Mouse (Mus musculus): ENCODE data around the gene Bik. TPM values are rescaled to one million over a fixed set of nuclear protein-coding genes. Genes with fewer than 3 reads are reported as not detected.

Gene Bik
- polyA plus RNA-seq, 1 experiment, result 5.8 TPM

DNA sequence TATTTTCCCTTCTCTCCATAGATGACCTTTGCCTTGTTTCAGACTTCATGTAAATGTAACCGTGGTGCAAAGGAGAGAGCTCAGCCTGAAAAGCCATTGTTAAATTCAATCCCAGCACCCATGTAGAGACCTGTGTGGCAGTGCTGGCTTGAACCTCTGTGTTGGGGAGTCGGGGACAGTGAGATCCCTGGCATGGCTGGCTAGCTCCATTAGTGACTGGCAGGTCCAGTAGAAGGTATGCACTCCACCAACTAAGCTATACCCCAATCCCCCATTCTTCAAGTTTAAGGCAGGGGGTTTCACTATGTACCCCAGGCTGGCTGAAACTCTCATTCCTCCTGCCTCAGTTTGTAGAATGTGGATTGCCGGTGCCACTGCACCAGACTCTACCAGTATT is 2.3 kb upstream of the Bik start:
- TF ChIP-seq CTCF (IDR thresholded peaks at IDR 0.05; ENCODE audit: extremely low read depth, insufficient read length, insufficient replicate concordance, low read depth, low read length), result no peak
- TF ChIP-seq POLR2A (IDR thresholded peaks at IDR 0.05; ENCODE audit: low read depth, low read length), result no peak
- Histone ChIP-seq H3K4me1 (ENCODE audit: control insufficient read depth, insufficient read depth, insufficient read length, low read length) (peaks cover 3% of the 10 kb centered on the region; the same call in 1 of the 2 replicates), H3K4me3 (ENCODE audit: low read depth, low read length) (no peak overlapping the region), H3K27me3 (ENCODE audit: control insufficient read depth, insufficient read depth, low read length) (peaks cover 8% of the 10 kb centered on the region), H3K27ac (ENCODE audit: insufficient read depth, low read depth, low read length) (no peak overlapping the region), H3K36me3 (ENCODE audit: control insufficient read depth, insufficient read depth, low read length) (no peaks in the 10 kb centered on the region)
- 84% methylated on average over 3 of the region's 3 CpGs for whole genome bisulfite sequencing

DNA sequence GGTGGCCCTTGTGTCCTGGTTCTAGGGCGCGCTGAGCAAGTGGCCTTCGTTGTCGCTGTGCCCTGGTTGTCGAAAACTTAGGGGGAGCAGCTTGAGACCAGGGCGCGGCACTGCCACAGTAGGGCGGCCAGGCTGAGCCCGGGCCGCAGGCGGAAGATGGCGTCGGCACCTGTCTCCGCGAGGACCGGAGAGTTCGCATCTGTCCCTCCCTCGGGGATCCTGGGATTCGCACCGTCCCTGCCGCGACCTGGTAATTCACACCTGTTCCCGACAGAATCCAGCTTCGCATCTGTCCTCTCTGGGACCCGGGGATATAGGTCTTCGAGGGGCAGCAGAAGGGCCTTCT is 403 bp downstream of the Bik start:
- H3K4me3 ChIP-seq (ENCODE audit: low read depth, low read length), result peak overlapping the region; percentile 69
- H3K27me3 ChIP-seq (ENCODE audit: control insufficient read depth, insufficient read depth, low read length), result peaks cover 8% of the 10 kb centered on the region; the same call in 1 of the 2 replicates
- no peak overlapping the region for H3K27ac ChIP-seq (ENCODE audit: insufficient read depth, low read depth, low read length)
- TF ChIP-seq POLR2A (IDR thresholded peaks at IDR 0.05; ENCODE audit: low read depth, low read length), result no peak
- no peak for TF ChIP-seq CTCF (IDR thresholded peaks at IDR 0.05; ENCODE audit: extremely low read depth, insufficient read length, insufficient replicate concordance, low read depth, low read length)
- WGBS, result 4% methylated on average over 26 of the region's 26 CpGs
- H3K4me1 ChIP-seq (ENCODE audit: control insufficient read depth, insufficient read depth, insufficient read length, low read length), result peaks cover 3% of the 10 kb centered on the region; the same call in 1 of the 2 replicates
- H3K36me3 ChIP-seq (ENCODE audit: control insufficient read depth, insufficient read depth, low read length), result no peaks in the 10 kb centered on the region

DNA sequence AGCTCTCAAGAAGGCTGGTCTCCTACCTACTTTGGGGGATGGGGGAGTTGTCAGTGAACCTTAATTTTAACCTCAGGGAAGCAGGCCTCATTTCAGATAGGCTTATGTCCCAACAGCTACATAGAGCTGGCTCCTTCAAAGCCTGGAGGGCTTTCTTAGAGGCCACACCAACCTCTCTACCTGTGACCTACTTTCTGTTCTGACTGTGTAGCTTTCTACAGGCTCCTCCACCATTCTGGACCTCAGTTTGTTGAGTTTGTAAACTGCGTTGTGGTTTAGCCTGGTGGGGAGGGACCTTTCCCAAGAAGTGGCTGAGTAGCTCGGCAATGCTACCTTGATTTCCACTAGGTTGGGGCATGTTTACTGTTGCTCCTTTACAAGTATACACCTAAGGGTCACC is 1.1 kb downstream of the Bik start:
- H3K36me3 ChIP-seq (ENCODE audit: control insufficient read depth, insufficient read depth, low read length), result no peaks in the 10 kb centered on the region
- H3K4me1 ChIP-seq (ENCODE audit: control insufficient read depth, insufficient read depth, insufficient read length, low read length), result peaks cover 3% of the 10 kb centered on the region; the same call in 1 of the 2 replicates
- no peak for TF ChIP-seq CTCF (IDR thresholded peaks at IDR 0.05; ENCODE audit: extremely low read depth, insufficient read length, insufficient replicate concordance, low read depth, low read length)
- TF ChIP-seq POLR2A (IDR thresholded peaks at IDR 0.05; ENCODE audit: low read depth, low read length), result no peak
- H3K27ac ChIP-seq (ENCODE audit: insufficient read depth, low read depth, low read length), result no peak overlapping the region
- no peak overlapping the region for H3K4me3 ChIP-seq (ENCODE audit: low read depth, low read length)
- 79% methylated on average over 2 of the region's 2 CpGs for WGBS
- peaks cover 8% of the 10 kb centered on the region; the same call in 1 of the 2 replicates for H3K27me3 ChIP-seq (ENCODE audit: control insufficient read depth, insufficient read depth, low read length)

DNA sequence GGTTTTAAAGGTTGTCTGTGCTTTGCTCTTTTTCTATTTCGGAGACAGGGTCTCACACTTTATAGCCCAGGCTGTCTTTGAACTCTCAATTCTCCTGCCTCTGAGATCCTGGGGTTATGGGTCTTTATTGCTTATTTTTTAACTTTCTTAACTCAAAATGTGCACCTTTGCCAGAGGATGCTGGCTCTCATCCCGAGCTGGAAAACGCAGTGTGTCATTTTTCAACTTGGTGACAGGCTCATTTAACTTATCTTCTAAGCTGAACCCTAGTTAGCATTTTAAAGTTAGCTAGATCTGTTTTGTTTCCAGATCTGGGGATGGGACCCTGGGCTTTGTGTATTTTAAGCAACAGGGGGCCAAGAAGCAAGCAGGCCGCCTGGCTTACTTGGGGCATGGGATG is 2.2 kb downstream of the Bik start:
- 87% methylated on average over 4 of the region's 4 CpGs for WGBS
- no peaks in the 10 kb centered on the region for H3K36me3 ChIP-seq (ENCODE audit: control insufficient read depth, insufficient read depth, low read length)
- no peak overlapping the region for H3K27ac ChIP-seq (ENCODE audit: insufficient read depth, low read depth, low read length)
- TF ChIP-seq CTCF (IDR thresholded peaks at IDR 0.05; ENCODE audit: extremely low read depth, insufficient read length, insufficient replicate concordance, low read depth, low read length) (no peak), POLR2A (IDR thresholded peaks at IDR 0.05; ENCODE audit: low read depth, low read length) (no peak)
- peaks cover 8% of the 10 kb centered on the region; the same call in 1 of the 2 replicates for H3K27me3 ChIP-seq (ENCODE audit: control insufficient read depth, insufficient read depth, low read length)
- H3K4me3 ChIP-seq (ENCODE audit: low read depth, low read length), result no peak overlapping the region
- H3K4me1 ChIP-seq (ENCODE audit: control insufficient read depth, insufficient read depth, insufficient read length, low read length), result peaks cover 3% of the 10 kb centered on the region; the same call in 1 of the 2 replicates

DNA sequence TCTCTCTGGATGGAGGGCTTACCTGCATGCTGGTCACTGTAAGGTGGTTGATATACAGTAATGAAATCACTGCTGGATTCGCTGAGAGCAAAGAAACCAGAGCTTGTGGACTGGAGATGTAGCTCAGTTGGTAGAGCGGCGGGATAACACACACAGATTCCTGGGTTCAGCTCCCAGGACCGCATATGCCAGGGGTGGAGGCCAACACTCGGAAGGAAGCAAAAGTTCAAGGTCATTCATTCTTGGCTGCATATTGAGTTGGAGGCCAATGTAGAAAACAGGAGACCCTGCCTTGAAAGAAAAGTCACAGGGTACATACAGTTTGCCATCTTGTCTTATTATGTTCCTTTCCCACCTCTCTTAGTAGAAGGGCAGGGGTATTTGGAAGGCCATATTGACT is 3.1 kb downstream of the Bik start:
- no peak overlapping the region for H3K27ac ChIP-seq (ENCODE audit: insufficient read depth, low read depth, low read length)
- H3K4me3 ChIP-seq (ENCODE audit: low read depth, low read length), result no peak overlapping the region
- no peaks in the 10 kb centered on the region for H3K36me3 ChIP-seq (ENCODE audit: control insufficient read depth, insufficient read depth, low read length)
- 74% methylated on average over 5 of the region's 5 CpGs for WGBS
- peaks cover 8% of the 10 kb centered on the region; the same call in 1 of the 2 replicates for H3K27me3 ChIP-seq (ENCODE audit: control insufficient read depth, insufficient read depth, low read length)
- TF ChIP-seq CTCF (IDR thresholded peaks at IDR 0.05; ENCODE audit: extremely low read depth, insufficient read length, insufficient replicate concordance, low read depth, low read length), result no peak
- H3K4me1 ChIP-seq (ENCODE audit: control insufficient read depth, insufficient read depth, insufficient read length, low read length), result peaks cover 3% of the 10 kb centered on the region

DNA sequence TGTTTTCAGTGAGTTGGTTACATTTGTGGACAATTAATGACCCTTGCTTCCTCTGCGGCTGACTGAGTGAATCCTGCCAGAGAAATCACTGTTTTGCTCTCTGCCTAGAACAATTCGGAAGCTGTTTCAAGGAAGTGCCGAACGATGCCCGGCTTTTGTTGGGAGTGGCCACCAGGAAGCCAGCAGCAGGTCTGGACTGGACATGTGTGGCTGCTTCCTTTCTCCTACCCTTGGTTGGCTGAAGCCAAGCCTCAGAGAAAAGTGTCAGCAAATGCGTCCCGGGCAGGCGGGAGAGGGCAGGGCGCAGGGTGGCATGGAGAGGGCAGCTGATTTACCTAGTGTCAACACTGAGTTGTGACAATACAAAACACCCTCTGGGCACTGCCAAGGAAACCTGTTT is 3.6 kb downstream of the Bik start:
- Histone ChIP-seq H3K4me3 (ENCODE audit: low read depth, low read length) (no peak overlapping the region), H3K27ac (ENCODE audit: insufficient read depth, low read depth, low read length) (no peak overlapping the region), H3K36me3 (ENCODE audit: control insufficient read depth, insufficient read depth, low read length) (no peaks in the 10 kb centered on the region), H3K4me1 (ENCODE audit: control insufficient read depth, insufficient read depth, insufficient read length, low read length) (peaks cover 7% of the 10 kb centered on the region), H3K27me3 (ENCODE audit: control insufficient read depth, insufficient read depth, low read length) (peaks cover 8% of the 10 kb centered on the region; the same call in 1 of the 2 replicates)
- 47% methylated on average over 9 of the region's 9 CpGs for WGBS
- TF ChIP-seq CTCF (IDR thresholded peaks at IDR 0.05; ENCODE audit: extremely low read depth, insufficient read length, insufficient replicate concordance, low read depth, low read length) (no peak), POLR2A (IDR thresholded peaks at IDR 0.05; ENCODE audit: low read depth, low read length) (no peak)

DNA sequence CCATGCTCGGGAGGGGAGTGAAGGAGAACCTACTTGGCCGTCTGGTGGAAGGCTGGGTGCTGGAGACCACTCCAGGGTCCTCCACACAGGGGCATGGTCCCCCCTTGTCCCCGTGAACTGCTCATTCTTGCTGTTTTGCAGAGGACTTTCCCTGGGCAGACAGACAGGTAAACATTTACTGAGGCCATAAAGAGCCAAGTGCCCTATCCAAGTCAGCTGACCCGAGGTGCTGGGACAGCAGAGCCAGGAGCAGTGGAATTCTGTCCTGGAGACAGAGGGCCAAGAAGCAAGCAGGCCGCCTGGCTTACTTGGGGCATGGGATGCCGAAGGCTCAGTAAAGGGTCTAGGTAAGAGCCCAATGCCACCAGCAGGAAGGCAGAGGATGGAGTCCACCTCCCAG is 4.0 kb downstream of the Bik start:
- Histone ChIP-seq H3K27ac (ENCODE audit: insufficient read depth, low read depth, low read length) (no peak overlapping the region), H3K4me1 (ENCODE audit: control insufficient read depth, insufficient read depth, insufficient read length, low read length) (peaks cover 10% of the 10 kb centered on the region)
- WGBS, result 57% methylated on average over 6 of the region's 6 CpGs

More for the DNA sequence above, 4.0 kb downstream of the Bik start:
- TF ChIP-seq CTCF (IDR thresholded peaks at IDR 0.05; ENCODE audit: extremely low read depth, insufficient read length, insufficient replicate concordance, low read depth, low read length), result no peak
- TF ChIP-seq POLR2A (IDR thresholded peaks at IDR 0.05; ENCODE audit: low read depth, low read length), result no peak
- no peaks in the 10 kb centered on the region for H3K36me3 ChIP-seq (ENCODE audit: control insufficient read depth, insufficient read depth, low read length)
- H3K27me3 ChIP-seq (ENCODE audit: control insufficient read depth, insufficient read depth, low read length), result peaks cover 8% of the 10 kb centered on the region; the same call in 1 of the 2 replicates
- no peak overlapping the region for H3K4me3 ChIP-seq (ENCODE audit: low read depth, low read length)

Measured in small intestine, adult 2 months (tissue).